Mouse (Mus musculus) inflammation-experienced regulatory T-cells, adult 6 months (primary cell): Measurements from ENCODE around the gene Ager. TPM values are rescaled to one million over a fixed set of nuclear protein-coding genes. Genes with fewer than 3 reads are reported as not detected.

Experiments
- ATAC-seq: one replicate; pipeline ENCODE4 v1.8.0; 2017
- polyA plus RNA-seq, 3 experiments: library from polyadenylated mRNA; unstranded; fragments of 100-300 nt; shearing (Covaris generic); gene quantifications; one replicate each; pipeline ENCODE4 v1.2.1; 2017

The Ager gene
- polyA plus RNA-seq, 3 experiments from 2014 or later = 0.58 to 3.7 (median 2.3) TPM

GRCm38 (mm10) chr17:34605609-34606008 lies 7.9 kb downstream of the Ager start:
- peak; percentile 23 for ATAC-seq

DNA sequence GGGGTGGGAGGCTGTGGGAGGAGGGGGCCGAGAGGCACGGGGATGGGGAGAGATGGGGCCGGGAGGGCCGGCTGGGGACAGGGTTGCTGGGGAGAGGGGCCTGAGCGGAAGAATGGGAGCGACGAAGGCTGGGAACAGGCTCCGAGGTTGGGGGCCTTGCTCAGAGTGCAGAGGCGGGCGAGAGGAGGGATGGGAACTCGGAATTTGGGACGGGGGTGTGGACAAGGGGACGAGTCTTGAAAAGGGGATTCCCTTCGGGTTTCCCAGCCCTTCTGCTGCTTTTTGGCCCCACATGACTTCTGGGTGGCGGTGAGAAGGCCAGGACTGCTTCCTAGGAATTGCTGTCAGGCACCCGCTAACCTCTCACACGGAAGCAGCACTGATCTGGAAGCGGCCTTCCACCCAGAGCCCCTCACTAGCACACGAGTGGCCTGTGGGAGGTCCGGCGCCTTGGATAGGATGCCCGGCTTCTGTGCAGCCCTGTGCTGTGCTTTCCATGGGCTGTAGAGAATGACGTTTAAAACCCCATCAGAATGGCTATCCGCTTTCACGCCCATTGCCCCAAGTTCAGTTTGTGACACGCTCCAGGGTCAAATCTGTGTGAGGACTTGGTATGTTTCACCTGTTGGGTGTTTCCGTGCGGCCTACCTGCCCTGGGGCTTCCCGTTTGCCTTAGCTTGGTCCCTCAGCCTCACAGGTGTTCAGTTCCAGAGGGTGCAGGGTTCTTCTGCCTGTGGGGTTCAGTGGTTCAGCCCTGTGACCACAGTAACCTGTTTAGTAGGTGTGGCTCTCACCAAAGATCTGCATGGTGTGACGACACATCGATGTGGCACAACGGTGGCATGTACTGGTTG lies 8.8 kb downstream of the Ager start:
- ATAC-seq = no peak

GRCm38 (mm10) chr17:34607997-34608396 lies 10.3 kb downstream of the Ager start:
- no peak for ATAC-seq

DNA sequence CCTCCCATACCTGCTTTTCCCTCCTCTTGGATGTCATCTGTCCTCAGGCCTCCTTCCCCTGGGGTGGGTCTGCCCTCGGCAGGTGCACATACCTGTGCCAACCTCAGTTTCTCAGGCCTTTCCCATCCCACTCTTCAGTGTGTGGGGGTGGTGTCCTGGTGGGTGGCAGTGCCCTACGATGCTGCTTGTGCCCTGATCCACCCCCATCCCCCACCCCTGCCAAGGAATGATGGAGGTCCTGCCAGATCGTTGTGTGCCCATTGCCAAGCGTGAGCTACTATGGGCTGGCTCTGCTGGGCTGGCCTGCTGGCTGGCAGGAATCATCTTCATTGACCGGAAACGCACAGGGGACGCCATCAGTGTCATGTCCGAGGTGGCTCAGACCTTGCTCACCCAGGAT lies 13.4 kb downstream of the Ager start:
- ATAC-seq = no peak

- no peak for ATAC-seq
Observed at GRCm38 (mm10) chr17:34613054-34613645, 15.5 kb downstream of the Ager start.

- ATAC-seq = no peak
Observed at GRCm38 (mm10) chr17:34613830-34614229, 16.2 kb downstream of the Ager start.

- no peak for ATAC-seq
Observed at GRCm38 (mm10) chr17:34615871-34616270, 18.2 kb downstream of the Ager start, which contains the start of gene Egfl8. Gene Egfl8 (minus strand): TSS chr17:34615971.

DNA sequence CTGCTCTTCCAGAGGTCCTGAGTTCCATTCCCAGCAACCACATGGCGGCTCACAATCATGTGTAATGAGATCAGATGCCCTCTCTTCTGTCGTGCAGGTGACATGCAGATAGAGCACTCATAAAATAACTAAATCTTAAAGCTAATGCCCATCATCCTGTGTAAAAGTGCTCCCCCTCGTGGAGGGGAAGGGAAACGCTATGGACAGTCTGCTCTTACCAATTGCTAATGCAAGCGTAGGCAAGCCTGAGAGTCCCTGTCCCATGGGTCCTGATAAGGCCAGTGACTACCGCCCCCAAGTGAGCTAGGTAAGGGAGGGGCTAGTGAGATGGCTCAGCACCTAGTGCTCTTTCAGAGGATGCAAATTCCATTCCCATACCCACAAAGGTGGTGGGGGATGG lies 21.3 kb downstream of the Ager start:
- peak; percentile 75 for ATAC-seq

GRCm38 (mm10) chr17:34621006-34621405 lies 23.3 kb downstream of the Ager start:
- no peak for ATAC-seq

GRCm38 (mm10) chr17:34623161-34623560 lies 25.5 kb downstream of the Ager start:
- no peak for ATAC-seq

DNA sequence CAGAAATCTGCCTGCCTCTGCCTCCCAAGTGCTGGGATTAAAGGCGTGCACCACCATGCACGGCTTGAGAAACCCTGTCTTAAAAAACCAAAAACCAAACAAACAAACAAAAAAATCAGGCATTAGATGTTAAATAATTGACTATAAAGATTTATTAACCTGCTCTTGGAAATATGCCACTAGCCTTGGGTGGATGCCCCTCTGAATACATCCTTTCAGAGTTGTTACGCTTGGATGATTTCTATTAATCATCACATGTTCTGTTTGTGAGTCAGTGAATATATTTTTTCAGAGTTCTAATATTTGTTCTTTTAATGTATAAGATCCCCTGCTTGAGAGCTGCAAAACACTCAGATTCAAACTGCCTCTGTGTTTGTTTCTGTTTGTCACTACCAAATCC lies 27.3 kb downstream of the Ager start:
- ATAC-seq = no peak

DNA sequence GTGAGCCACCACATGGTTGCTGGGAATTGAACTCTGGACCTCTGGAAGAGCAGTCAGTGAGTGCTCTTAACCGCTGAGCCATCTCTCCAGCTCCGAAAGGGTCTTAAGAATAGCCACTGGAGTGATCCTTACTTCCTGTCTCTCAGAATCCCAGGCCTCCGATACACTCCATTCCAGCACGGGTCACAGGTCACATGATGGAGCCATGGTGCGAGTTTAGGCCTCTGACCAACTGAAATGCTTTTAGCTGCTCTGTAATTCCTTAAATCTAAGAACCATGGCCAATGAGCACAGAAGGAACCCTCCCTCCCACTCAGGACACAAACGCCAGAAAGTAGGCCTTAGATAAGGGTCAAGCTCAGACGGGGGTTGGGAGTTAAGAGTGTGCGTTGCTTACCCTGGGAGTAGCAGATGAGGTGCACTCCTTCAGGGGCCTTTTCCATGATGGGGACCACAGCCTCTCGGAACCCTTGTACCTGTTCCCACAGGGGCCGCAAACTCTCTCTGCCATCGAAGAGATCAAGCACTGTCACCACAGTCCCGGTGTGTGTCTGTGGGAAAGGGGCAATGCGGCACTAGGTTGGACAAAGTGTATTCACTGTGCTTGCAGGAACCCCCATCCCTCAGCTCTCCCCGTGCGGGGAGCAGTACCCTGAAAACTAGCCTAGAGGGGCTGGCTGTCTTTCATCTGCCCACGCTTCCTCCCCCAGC lies 28.6 kb downstream of the Ager start:
- no peak for ATAC-seq

- ATAC-seq = no peak
Observed at GRCm38 (mm10) chr17:34626773-34627092, 29.1 kb downstream of the Ager start.

DNA sequence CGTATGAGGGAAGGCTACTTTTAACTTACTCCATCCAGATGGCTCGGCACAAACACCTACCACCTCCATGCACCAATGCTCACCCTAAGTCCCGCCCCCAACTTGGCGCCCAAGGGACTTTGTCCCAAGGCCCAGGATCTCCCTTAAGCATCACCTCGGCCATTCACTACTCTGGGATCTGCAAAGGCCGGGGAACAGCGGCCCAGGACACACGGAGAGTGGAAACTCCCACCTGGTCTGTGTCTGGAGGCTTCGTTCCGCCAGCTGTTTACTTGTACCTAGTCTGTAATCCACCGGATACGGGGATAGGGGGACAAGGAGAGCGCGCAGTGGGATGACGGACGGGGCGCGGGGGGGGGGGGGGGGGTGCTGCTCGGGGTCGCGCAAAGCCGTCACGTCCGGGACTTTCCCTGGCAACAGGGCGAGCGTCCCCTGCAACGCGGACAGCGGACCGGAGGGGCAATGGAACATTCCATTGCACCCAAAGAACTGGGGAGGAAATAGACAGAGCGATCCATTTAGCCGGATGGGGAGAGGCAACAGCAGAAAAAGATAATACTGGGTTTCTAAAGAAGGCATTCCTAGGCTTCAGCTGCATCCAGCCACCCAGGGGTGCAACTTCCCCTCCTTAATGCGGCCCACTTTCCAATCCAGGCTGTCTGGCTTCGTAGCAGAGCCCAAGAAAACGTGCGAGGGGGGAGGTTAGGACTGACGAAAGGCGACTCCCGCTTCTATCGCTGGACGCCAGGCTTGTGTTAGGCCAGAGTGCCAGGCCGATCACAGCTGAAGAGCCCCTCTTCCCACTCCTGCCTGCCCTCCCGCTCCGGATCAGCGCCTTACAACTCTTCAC lies 29.7 kb downstream of the Ager start:
- ATAC-seq = peak; percentile 66

- no peak for ATAC-seq
Observed at GRCm38 (mm10) chr17:34627943-34628643, 30.4 kb downstream of the Ager start, which contains the start of gene Ppt2. Gene Ppt2 (minus strand): TSS chr17:34628510.

- ATAC-seq = no peak
Observed at GRCm38 (mm10) chr17:34628644-34628967, 30.9 kb downstream of the Ager start.

GRCm38 (mm10) chr17:34629221-34629751 lies 31.6 kb downstream of the Ager start, which contains the start of gene Prrt1:
Gene Prrt1 (plus strand): TSS chr17:34629533.
- no peak for ATAC-seq

DNA sequence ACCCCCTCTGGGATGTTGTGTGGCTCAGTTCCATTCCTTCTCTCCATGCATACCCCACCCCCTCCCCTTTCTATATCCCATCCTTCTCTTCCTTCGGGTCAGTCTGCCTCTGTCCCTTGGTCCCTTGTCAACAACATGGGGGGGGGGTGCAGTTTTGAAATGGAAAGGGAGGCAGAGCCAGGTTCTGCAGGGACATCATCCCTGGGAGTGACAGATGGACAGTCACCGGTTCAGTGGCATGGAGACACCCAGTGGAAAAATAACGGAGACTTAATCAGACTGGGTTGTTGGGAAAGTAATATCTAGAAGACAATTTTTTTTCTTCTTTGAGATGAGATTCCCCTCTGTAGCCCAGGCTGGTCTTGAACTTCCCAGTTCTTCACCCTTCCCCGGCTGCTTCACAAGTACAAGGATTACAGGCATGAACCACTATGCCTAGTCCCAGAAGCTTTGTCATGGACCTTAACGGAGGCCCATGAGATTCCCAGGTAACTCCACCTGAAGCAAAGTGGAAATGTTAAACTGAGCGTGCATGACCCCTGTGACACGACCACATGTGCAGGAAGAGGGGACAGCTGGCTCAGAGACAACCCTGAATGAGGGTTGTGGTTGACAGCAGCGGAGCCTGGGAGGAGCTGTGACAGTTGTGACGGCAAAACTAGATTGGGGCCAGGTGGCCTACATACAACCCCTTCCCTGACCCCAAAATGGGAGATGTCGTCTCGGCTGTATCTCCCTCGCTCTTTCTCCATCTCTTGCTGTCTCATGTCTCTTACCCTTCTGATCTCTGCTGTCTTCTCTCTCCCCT lies 32.3 kb downstream of the Ager start:
- peak; percentile 44 for ATAC-seq

GRCm38 (mm10) chr17:34630761-34631301 lies 33.2 kb downstream of the Ager start:
- no peak for ATAC-seq

GRCm38 (mm10) chr17:34631647-34632046 lies 34.0 kb downstream of the Ager start:
- ATAC-seq = no peak
